Mouse (Mus musculus) liver, embryonic 13.5 days (tissue): ENCODE data around the gene Plppr5. TPM values are rescaled to one million over a fixed set of nuclear protein-coding genes. Genes with fewer than 3 reads are reported as not detected.

ENCODE experiments used
- ATAC-seq: fragments of 200-750 bp; cut with Nextera tagmentation; 2 replicates; pipeline ENCODE4 v1.8.0; 2017; ENCODE audit warnings: low read depth, mild to moderate bottlenecking, moderate number of reproducible peaks, moderate library complexity
- DNase-seq: peaks from one replicate; pipeline ENCODE4 v3.0.0; 2022
- H3K27ac ChIP-seq: fragments of 300-500 bp; sonication (generic); 2 replicates; pipeline ENCODE4 v1.5.1; 2015; ENCODE audit warnings: moderate library complexity, mild to moderate bottlenecking, inconsistent platforms
- H3K27me3 ChIP-seq: fragments of 300-500 bp; sonication (generic); 2 replicates; pipeline ENCODE4 v1.6.1; 2015; ENCODE audit warnings: mild to moderate bottlenecking, inconsistent platforms
- H3K36me3 ChIP-seq: fragments of 300-500 bp; sonication (generic); 2 replicates; pipeline ENCODE4 v1.6.1; 2015; ENCODE audit warnings: mild to moderate bottlenecking, inconsistent platforms
- H3K4me1 ChIP-seq: fragments of 300-500 bp; sonication (generic); replicated peaks from 2 replicates; pipeline ENCODE4 v1.6.1; 2015; ENCODE audit warnings: inconsistent platforms
- H3K4me2 ChIP-seq: fragments of 300-500 bp; sonication (generic); 2 replicates; pipeline ENCODE4 v1.6.1; 2015; ENCODE audit warnings: inconsistent platforms, mild to moderate bottlenecking, moderate library complexity
- H3K4me3 ChIP-seq: fragments of 300-500 bp; sonication (generic); replicated peaks from 2 replicates; pipeline ENCODE4 v1.5.1; 2015; ENCODE audit warnings: mild to moderate bottlenecking, inconsistent platforms
- H3K9ac ChIP-seq: fragments of 300-500 bp; sonication (generic); 2 replicates; pipeline ENCODE4 v1.6.1; 2015; ENCODE audit warnings: mild to moderate bottlenecking, inconsistent platforms
- H3K9me3 ChIP-seq: fragments of 300-500 bp; sonication (generic); replicated peaks from 2 replicates; pipeline ENCODE4 v1.6.1; 2016; ENCODE audit warnings: inconsistent platforms
- WGBS: fragments of 180-500 bp; shearing (Covaris S2); methylation state at CpG from one replicate; pipeline ENCODE4 v1.1.7; 2015; ENCODE audit not compliant: insufficient replicate concordance; 5-methylcytosine and 5-hydroxymethylcytosine counted together
- polyA plus RNA-seq: library from polyadenylated mRNA; unstranded; fragments of >200 nt; fragmentation: Nextera tagmentation; extraction: Ambion mirVana; gene quantifications from 2 replicates; pipeline ENCODE4 v1.2.1, GENCODE M21; 2015

The Plppr5 gene
- polyA plus RNA-seq, 1 experiment from 2014 or later: 0.03 TPM

- no peaks in the 10 kb centered on the region for H3K9me3 ChIP-seq
- 58% methylated on average over 1 of the region's 1 CpGs for WGBS
- no peaks in the 10 kb centered on the region for H3K36me3 ChIP-seq
- H3K9ac ChIP-seq: no peak overlapping the region
- ATAC-seq (no peak), DNase-seq (no peak)
- no peak overlapping the region for H3K4me2 ChIP-seq
- no peaks in the 10 kb centered on the region for H3K27me3 ChIP-seq
- no peak overlapping the region for H3K27ac ChIP-seq
- H3K4me1 ChIP-seq: no peaks in the 10 kb centered on the region
- H3K4me3 ChIP-seq: no peak overlapping the region
Observed at GRCm38 (mm10) chr3:117614856-117615255, 40.2 kb downstream of the Plppr5 start.

- 79% methylated on average over 13 of the region's 13 CpGs for WGBS
- Histone ChIP-seq H3K27me3 (no peaks in the 10 kb centered on the region), H3K9ac (no peak overlapping the region), H3K4me1 (no peaks in the 10 kb centered on the region), H3K4me2 (no peak overlapping the region), H3K4me3 (no peak overlapping the region), H3K9me3 (no peaks in the 10 kb centered on the region), H3K36me3 (no peaks in the 10 kb centered on the region), H3K27ac (no peak overlapping the region)
- DNase-seq: no peak
- ATAC-seq: no peak
Observed at GRCm38 (mm10) chr3:117625257-117626001, 50.8 kb downstream of the Plppr5 start.

GRCm38 (mm10) chr3:117628799-117629198 lies 54.2 kb downstream of the Plppr5 start:
- 55% methylated on average over 3 of the region's 3 CpGs for WGBS
- ATAC-seq (no peak), DNase-seq (no peak)
- no peaks in the 10 kb centered on the region for H3K9me3 ChIP-seq
- H3K27me3 ChIP-seq: no peaks in the 10 kb centered on the region
- no peak overlapping the region for H3K4me3 ChIP-seq
- no peaks in the 10 kb centered on the region for H3K36me3 ChIP-seq
- no peak overlapping the region for H3K9ac ChIP-seq
- H3K4me2 ChIP-seq: no peak overlapping the region
- no peak overlapping the region for H3K27ac ChIP-seq
- H3K4me1 ChIP-seq: no peaks in the 10 kb centered on the region

- WGBS: 50% methylated on average over 2 of the region's 2 CpGs
- Histone ChIP-seq H3K9ac (no peak overlapping the region), H3K27me3 (no peaks in the 10 kb centered on the region), H3K4me1 (no peaks in the 10 kb centered on the region), H3K36me3 (no peaks in the 10 kb centered on the region), H3K4me2 (no peak overlapping the region), H3K9me3 (no peaks in the 10 kb centered on the region), H3K27ac (no peak overlapping the region), H3K4me3 (no peak overlapping the region)
- ATAC-seq: no peak
- DNase-seq: no peak
Observed at GRCm38 (mm10) chr3:117630332-117630731, 55.7 kb downstream of the Plppr5 start.

GRCm38 (mm10) chr3:117648612-117649011 lies 74.0 kb downstream of the Plppr5 start:
- no peaks in the 10 kb centered on the region for H3K27me3 ChIP-seq
- H3K9me3 ChIP-seq: no peaks in the 10 kb centered on the region; the same call in 1 of the 2 replicates
- WGBS: 65% methylated on average over 8 of the region's 8 CpGs
- no peak for ATAC-seq
- no peak overlapping the region for H3K4me3 ChIP-seq
- DNase-seq: no peak
- H3K36me3 ChIP-seq: no peaks in the 10 kb centered on the region
- H3K27ac ChIP-seq: no peak overlapping the region
- no peaks in the 10 kb centered on the region for H3K4me1 ChIP-seq
- H3K4me2 ChIP-seq: no peak overlapping the region
- H3K9ac ChIP-seq: no peak overlapping the region

- DNase-seq: no peak
- Histone ChIP-seq H3K4me3 (no peak overlapping the region), H3K4me1 (no peaks in the 10 kb centered on the region), H3K4me2 (no peak overlapping the region), H3K36me3 (no peaks in the 10 kb centered on the region), H3K9ac (no peak overlapping the region), H3K9me3 (peaks cover 3% of the 10 kb centered on the region; the same call in 1 of the 2 replicates), H3K27me3 (no peaks in the 10 kb centered on the region), H3K27ac (no peak overlapping the region)
- 52% methylated on average over 1 of the region's 1 CpGs for WGBS
- ATAC-seq: no peak
Observed at GRCm38 (mm10) chr3:117664316-117664715, 89.7 kb downstream of the Plppr5 start.

GRCm38 (mm10) chr3:117679189-117679588 lies 104.6 kb downstream of the Plppr5 start:
- DNase-seq (no peak), ATAC-seq (no peak)
- H3K4me2 ChIP-seq: no peak overlapping the region
- 76% methylated on average over 6 of the region's 6 CpGs for whole genome bisulfite sequencing
- no peak overlapping the region for H3K9ac ChIP-seq
- H3K27ac ChIP-seq: no peak overlapping the region
- H3K27me3 ChIP-seq: no peaks in the 10 kb centered on the region
- H3K9me3 ChIP-seq: no peaks in the 10 kb centered on the region
- no peak overlapping the region for H3K4me3 ChIP-seq
- H3K4me1 ChIP-seq: no peaks in the 10 kb centered on the region
- no peaks in the 10 kb centered on the region for H3K36me3 ChIP-seq

- Histone ChIP-seq H3K36me3 (no peaks in the 10 kb centered on the region), H3K4me2 (no peak overlapping the region), H3K27ac (no peak overlapping the region), H3K9ac (no peak overlapping the region), H3K27me3 (no peaks in the 10 kb centered on the region), H3K9me3 (no peaks in the 10 kb centered on the region), H3K4me3 (no peak overlapping the region), H3K4me1 (no peaks in the 10 kb centered on the region)
- DNase-seq (no peak), ATAC-seq (no peak)
- 66% methylated on average over 6 of the region's 6 CpGs for WGBS
Observed at GRCm38 (mm10) chr3:117684640-117685039, 110.0 kb downstream of the Plppr5 start.

- H3K9me3 ChIP-seq: no peaks in the 10 kb centered on the region
- DNase-seq: no peak
- no peaks in the 10 kb centered on the region for H3K4me1 ChIP-seq
- WGBS: 58% methylated on average over 3 of the region's 3 CpGs
- no peak for ATAC-seq
- no peak overlapping the region for H3K4me2 ChIP-seq
- no peak overlapping the region for H3K9ac ChIP-seq
- no peak overlapping the region for H3K27ac ChIP-seq
- H3K4me3 ChIP-seq: no peak overlapping the region
- no peaks in the 10 kb centered on the region for H3K27me3 ChIP-seq
- no peaks in the 10 kb centered on the region for H3K36me3 ChIP-seq
Observed at GRCm38 (mm10) chr3:117686036-117686435, 111.4 kb downstream of the Plppr5 start.

GRCm38 (mm10) chr3:117686648-117687047 lies 112.0 kb downstream of the Plppr5 start:
- Histone ChIP-seq H3K9me3 (no peaks in the 10 kb centered on the region), H3K4me1 (no peaks in the 10 kb centered on the region), H3K27ac (no peak overlapping the region), H3K27me3 (no peaks in the 10 kb centered on the region), H3K4me3 (no peak overlapping the region), H3K9ac (no peak overlapping the region), H3K36me3 (no peaks in the 10 kb centered on the region), H3K4me2 (no peak overlapping the region)
- WGBS: 62% methylated on average over 7 of the region's 7 CpGs
- ATAC-seq (no peak), DNase-seq (no peak)

- no peak for DNase-seq
- Histone ChIP-seq H3K27me3 (no peaks in the 10 kb centered on the region), H3K9ac (no peak overlapping the region), H3K4me2 (no peak overlapping the region), H3K9me3 (no peaks in the 10 kb centered on the region), H3K27ac (no peak overlapping the region), H3K36me3 (no peaks in the 10 kb centered on the region), H3K4me3 (no peak overlapping the region), H3K4me1 (no peaks in the 10 kb centered on the region)
- WGBS: 41% methylated on average over 1 of the region's 1 CpGs
- ATAC-seq: no peak
Observed at GRCm38 (mm10) chr3:117694736-117695135, 120.1 kb downstream of the Plppr5 start.

- Histone ChIP-seq H3K9ac (no peak overlapping the region), H3K4me2 (no peak overlapping the region), H3K9me3 (no peaks in the 10 kb centered on the region), H3K27ac (no peak overlapping the region), H3K4me1 (no peaks in the 10 kb centered on the region), H3K36me3 (no peaks in the 10 kb centered on the region), H3K27me3 (no peaks in the 10 kb centered on the region), H3K4me3 (no peak overlapping the region)
- WGBS: 75% methylated on average over 5 of the region's 5 CpGs
- ATAC-seq (no peak), DNase-seq (no peak)
Observed at GRCm38 (mm10) chr3:117696350-117696749, 121.7 kb downstream of the Plppr5 start.
